Mouse (Mus musculus): ENCODE data around the gene Crip1.

GRCm38 (mm10) chr12:113155076-113155771 is 9.1 kb downstream of the Crip1 start:
- no peak; the same call in 1 of the 2 replicates for TF ChIP-seq CTCF (IDR thresholded peaks at IDR 0.05; ENCODE audit: low read depth)
- TF ChIP-seq EP300 (IDR thresholded peaks at IDR 0.05; ENCODE audit: low read depth), result no peak
